Mouse (Mus musculus): Measurements from ENCODE around the gene Fam3b.

DNA sequence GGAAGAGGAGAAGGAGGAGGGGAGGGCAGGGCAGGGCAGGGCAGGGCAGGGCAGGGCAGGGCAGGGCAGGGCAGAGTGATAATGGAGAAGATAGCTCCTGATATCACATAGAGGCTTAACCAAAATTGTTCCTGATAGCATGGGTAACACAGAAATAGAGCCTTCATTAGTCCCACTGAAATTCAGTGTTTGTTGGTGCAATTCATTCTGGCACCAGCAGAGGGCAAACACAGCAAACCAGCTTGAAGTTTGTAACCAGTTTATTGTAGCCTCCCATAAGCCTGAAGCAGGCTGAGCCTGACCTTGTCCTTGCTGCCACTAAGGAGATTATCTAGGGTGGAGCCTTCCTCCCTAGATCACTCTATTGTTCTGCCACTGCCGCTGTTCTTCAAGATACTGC lies 8.4 kb upstream of the Fam3b start:
- TF ChIP-seq POLR2A (IDR thresholded peaks at IDR 0.05; ENCODE audit: extremely low read depth, insufficient read depth, low read length) (no peak), CTCF (IDR thresholded peaks at IDR 0.05; ENCODE audit: extremely low read depth, insufficient read depth, low read length) (peak; percentile 67)

Measured in cortical plate, adult 2 months (tissue).